Mouse (Mus musculus) lung, adult 18-20 months (tissue): ENCODE results near the gene Ryk.

ENCODE experiments used
- DNase-seq, 2 experiments: peaks; one replicate each; pipeline ENCODE4 v3.0.0; 2022; ENCODE audit warnings: mixed read lengths in 2 of 2

Ryk gene

DNA sequence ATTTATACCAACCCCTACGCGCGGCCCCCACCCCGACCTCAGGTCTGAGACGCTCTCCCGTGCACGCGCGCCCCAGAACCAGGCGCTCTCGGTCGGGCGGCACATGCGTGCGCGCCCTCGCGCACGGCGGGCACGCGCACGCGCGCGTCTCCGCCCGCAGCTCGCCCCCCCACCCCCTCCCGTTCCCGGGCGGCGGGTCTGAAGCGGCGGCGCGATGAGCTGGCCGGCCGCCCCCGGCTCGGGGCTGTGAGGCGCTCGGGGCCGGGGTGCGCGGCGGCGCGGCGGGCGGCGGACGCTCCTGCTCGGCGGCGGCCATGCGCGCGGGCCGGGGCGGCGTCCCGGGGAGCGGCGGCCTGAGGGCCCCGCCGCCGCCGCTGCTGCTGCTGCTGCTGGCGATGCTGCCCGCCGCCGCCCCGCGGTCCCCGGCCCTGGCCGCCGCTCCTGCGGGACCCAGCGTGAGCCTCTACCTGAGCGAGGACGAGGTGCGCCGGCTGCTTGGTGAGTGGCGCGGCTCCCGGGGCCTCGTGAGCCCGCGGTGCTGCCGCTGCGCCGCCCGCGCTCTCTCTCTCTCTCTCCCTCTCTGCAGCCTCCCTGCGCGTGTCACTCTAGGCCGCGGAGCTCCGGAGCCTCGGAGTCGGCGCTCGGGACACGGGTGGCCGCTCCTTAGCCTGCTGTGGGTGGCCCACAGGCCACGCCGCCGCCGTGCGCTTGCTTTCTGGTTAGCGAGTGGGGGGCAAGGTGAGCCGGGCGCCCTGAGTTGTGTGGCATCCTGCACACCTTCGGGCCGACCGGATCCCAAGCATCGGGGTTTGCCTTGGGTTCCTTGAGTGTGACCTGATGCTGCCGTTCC, at the start of gene Ryk:
Gene Ryk (plus strand): TSS at position 176 of the 850 bp plus-strand sequence.
- DNase-seq: peak; percentile 70 to 73

DNA sequence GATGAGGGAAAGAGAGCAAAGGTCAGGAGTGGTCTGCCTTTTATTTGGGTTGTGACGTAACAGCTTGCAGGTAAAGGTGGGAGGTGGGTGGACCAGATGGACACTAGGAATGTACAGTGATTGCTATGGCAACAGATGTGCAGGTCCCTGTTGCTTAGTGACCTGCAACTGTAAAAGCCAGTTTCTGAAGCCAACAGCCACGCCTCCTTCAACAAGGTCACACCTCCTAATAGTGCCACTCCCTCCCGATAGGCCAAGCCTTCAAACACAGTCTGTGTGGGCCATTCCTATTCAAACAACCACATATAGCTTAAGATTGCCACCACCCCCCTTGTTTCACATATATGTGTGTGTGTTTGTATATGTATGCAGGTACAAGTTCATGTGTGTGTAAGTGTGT, 45.2 kb upstream of the Ryk start:
- DNase-seq: no peak

DNA sequence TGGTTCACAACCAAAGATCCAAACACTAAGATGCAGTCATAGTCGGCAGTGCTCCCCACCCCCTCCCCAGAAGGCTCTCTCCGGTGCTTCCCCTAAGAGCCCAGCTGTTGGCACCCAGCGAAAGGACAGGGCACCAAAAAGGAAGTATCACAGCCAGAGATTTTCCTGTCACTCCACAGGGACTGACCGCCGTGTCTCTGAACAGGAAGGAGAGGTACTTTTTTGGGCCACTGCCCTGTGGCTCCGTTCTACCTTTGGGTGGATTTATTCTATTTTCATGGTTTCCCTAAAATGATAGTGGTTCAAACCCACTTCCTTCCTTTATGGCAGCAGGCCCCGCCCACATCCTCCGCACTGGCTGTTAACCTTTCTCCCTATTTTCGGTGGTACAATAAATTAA, 42.9 kb upstream of the Ryk start:
- DNase-seq: no peak

DNA sequence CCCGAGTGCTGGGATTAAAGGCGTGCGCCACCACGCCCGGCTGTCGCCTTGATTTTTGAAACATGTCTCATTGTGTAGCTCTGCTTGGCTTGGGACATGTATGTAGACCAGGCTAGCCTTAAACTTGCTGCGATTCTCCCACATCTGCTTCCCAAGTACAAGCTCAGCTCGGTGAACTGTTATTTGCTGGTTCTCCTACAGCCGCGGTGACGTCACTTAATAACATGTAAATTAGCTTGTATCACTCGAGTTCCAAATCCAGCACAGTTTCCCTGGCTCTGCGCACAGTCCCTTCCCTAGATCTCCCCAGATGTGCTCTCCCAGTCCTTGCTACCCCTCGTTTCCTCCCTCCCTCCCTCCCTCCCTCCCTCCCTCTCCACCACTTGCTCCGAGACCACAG, 41.9 kb upstream of the Ryk start:
- no peak for DNase-seq

DNA sequence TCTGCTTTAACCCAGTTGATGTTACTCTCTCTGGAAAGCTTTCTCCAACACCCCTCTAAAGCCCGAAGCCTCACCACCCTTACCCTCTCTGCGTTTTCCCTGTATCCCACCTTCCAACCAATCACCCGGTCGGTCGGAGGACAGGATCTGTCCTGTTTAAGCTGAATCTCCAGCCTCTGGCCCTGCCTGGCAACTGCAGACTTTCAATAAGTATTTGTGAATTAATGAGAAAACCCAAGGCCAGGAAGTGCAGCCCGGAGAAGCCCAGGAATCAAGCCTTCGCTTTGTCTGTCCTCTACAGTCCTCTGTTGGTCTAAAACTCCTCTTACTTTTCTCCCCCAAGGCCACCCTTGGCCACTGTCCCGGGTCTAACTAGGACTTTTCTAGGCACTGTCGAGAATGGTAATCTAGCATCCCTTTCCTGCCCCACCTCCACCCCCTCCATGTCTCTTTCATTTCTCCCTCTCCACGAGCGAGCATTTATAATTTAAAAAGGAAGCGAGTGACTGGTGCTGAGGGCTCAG, 41.4 kb upstream of the Ryk start:
- DNase-seq: no peak

DNA sequence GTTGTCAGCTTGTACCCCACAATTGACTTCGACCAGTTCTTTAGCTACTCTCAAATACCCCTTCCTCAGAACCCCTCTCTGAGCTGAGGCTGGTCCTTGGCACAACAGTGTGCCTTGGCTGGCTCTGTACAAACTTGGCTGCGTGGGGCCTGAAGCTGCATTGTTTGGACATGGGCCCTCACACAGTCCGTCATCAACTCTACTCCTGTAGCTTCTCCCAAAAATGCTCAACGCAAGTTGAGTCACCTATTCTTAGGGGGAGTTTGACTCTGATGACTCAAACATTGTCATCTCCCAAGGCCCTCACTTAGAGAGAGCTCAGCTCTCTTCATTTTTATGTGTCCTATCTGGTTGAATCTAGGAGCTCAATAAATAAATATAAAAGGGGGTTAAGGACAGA, 36.3 kb upstream of the Ryk start:
- DNase-seq: no peak

DNA sequence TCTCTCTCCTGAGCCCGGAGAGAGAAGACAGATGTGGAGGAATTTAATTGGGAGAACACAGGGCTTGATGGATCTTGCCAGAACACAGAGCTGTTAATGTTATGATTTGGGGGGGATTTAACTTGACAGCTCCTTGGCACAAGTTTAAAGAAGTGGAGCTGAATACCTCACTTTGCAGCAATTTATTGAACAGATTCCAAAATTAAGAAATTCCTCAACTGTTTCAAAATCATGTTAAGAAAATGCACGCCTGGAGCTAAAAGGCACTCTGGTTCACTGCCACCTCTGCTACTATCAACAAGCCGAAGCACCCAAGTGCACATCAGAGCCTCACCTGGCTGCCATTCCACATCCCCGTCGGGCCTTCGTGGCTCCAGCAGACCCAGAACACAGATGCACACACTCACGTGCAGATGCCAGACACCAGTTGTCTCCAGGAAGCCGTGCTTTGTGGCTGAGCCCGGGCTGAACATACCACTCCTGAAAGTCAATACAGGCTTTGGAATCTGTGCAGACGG, 28.6 kb upstream of the Ryk start:
- peak in 1 of 2 experiments; percentile 40 for DNase-seq

DNA sequence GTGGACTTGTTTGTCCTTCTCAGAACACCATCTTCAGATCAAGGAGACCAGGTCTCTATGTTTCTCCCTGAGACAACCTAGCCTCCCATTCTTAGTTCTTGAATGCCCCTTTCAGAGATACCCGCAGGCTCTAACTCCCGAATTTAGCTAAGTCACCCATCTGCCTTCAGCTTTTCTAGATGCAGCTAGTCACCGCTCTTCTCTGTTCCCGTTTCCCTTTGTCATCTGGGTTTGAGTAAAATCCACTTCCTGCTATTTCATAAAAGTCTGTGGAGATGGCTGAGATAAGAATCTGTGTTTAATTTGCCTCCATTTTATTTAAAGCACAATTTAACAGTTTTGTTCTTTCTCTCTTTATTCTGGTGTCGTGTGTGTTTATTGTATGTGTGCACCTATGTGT, 23.5 kb upstream of the Ryk start:
- no peak for DNase-seq

DNA sequence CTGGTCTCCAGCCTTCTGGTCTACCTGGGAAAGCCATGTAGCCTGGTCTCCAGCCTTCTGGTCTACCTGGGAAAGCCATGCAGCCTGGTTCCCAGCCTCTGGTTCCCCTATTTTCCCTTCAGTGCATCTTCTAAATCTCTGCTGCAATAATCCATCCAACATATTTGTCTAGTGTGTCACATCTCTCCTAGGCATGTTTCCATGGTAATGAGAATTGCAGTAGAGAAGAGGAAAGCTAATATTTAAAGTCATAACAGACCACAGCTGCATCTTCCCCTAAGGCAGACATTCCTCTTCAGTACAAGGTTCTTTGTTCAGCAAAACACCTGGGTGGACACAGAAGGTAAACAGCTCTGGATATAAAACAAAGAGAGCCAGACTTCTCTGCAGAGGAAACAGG, 16.5 kb upstream of the Ryk start:
- DNase-seq: no peak

DNA sequence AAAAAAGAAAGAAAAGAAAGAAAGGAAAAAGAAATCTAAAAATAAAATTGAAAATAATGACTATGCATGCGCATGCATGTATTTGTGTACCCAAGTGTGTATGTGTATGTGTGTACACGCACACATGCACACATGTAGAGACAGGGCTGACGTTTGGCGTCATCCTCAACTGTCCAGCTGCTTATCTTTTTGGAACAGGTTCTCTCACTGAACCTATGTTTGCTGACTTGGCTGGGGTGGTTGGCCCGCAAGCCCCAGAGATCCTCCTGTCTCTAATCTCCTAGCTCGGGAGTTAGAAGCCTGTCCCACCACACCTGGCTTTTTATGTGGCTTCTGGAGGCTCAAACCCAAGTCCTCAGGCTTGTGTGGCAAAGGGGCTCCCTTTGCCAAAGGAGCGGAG, 6.1 kb upstream of the Ryk start:
- no peak for DNase-seq

DNA sequence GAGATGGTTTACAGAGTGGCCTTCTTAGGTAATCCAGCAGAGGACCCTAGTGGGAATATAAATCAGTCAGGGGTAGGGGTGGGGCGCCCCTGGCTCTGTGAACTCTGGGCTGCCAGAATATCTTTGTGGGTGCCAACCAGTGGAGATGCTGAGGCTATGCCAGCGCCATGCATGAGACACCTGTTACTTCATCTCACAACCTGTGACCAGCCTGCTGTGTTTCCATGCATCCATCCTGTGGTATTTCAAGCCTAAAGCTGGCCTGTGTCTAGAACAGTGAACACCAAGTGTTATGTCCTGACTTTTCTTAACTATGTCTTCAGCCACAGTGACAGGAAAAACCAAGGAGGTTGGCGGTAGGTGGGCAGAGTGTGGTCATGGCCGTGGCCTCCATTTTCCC, 3.2 kb upstream of the Ryk start:
- DNase-seq: no peak

DNA sequence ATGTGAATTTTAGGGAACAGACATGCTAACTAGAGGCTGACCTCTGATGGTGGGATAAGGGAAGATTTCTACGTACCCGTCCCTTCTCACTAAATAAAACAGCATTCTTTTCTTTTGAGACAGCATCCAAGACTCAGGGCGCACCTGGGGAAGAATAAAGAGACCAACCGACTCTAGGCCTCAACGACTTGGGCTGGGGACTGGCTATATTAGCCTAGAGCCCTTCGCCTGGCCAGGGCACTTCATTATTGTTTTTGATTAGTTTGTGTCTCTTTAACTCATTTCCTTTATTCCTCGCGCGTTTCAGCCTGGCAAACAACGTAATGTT, 339 bp upstream of the Ryk start:
- no peak for DNase-seq

DNA sequence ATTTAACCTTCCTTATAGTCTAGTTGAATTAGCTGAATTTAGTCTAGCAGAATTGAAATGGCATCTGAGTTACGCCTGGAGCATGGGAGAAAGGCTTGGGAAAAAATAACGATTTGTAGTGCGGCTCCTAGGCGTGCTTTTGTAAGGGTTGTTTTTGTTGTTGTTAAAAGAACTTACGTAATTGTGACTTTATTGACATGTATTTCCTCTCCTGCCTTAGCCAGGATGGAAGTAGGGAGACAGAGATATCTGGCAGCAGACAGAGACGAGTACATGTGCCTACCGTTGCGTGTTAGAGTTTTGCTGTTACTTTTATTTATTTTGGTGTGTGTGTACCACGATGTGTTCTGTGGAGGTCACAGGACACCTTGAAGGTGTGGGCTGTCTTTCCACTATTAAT, 1.6 kb downstream of the Ryk start:
- no peak for DNase-seq

DNA sequence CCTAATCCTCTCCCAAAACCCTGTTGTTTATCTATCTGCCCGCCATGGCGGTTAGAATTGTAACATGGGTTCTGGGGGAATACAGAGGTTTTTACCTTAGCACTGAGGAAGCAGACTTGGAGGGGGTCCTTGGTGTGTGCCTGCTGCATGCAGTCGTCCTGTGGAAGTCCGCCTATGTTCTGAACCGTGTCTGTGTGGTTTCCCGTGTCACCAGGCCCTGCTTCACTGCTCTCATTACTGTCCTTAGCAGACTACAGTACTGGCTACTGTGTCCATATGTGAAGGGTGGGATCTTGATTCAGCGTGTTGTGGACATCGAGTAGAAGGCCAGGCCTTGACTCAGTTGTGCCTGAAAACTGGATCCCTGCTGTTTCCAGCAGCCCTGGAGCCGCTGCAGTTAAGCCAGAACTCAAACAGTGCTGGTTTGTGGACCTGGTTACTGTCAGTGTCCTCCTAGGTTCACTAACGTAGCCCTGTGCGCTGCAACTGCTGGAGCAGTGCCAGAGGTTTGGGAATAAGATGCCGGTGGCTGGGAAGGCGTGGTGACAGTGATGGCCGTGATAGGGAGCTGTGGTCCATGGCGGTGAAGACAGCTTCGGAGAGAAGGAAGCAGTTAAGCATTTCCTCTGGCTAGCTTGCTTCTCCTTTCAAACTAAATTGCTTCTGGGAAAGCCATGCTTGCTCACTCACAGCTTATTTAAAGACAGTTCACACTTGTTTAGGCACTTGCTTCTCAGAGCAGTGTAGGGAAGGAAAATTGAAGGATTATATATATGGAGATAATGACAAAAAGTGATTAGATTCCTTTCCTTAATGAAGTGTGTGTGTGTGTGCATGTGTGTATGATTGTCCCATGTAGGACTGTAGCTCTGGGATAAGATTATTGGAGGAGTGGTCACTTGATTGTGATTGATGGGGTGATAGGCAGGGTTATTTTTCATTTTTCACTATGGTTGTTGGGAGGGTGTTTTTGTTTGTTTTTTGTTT, 6.4 kb downstream of the Ryk start:
- peak; percentile 28 to 48 for DNase-seq

DNA sequence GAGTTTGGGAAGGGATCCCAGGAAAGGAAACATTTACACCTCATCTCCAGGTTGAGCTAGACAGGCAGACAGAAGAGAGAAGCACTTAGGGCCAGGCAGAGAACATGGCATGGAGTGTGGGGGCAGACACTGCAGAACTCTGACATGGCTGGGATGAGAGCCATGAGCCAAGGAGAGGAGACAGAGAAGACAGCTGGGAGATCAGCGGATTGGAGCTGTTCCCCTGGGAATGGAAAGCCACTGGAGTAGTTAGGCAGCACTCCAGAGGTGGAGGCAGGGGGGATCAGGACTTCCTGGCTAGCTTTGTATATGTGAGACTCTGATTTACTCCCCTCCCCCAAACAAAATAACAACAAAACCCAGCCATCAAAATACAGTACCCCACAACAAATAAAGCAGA, 7.1 kb downstream of the Ryk start:
- DNase-seq: peak in 1 of 2 experiments; percentile 31

DNA sequence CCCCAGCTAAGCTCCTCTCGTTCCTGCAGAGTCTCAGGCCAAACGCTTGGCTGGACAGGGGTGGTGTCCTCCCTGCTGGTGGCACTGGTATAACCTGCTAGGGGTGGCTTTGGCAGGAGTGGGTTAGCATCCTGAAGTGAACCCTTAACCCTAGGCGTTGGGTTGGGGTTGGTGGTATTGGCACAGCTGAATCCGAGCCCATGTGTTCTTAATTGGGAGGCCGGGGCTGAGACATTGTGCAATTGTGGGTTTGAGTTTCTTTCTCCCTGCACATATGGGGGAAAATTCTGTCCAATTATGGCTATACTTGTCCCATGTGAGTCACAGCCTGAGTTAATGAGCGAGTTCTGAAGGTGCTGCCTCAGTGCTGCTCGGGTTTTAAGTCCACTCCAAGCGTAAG, 7.8 kb downstream of the Ryk start:
- DNase-seq: no peak

DNA sequence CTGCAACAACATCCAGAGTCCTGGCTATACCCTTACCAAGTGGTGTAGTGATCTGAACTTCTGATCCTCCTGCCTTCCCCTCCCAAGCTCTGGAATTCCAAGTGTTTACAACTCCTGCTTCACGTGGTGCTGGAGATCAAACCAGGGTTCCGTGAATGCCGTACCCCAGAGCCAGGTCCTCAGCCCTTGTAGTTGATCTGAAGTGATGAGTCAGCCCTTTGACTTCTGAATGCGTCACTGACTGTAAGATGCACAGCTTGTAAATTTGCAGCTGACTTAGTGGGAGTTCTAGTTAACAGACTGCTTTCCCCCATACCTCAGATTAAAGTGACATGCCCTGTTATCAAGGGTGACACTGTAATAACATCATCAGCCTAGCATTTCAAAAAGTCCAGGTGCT, 8.9 kb downstream of the Ryk start:
- DNase-seq: peak; percentile 56 to 63

DNA sequence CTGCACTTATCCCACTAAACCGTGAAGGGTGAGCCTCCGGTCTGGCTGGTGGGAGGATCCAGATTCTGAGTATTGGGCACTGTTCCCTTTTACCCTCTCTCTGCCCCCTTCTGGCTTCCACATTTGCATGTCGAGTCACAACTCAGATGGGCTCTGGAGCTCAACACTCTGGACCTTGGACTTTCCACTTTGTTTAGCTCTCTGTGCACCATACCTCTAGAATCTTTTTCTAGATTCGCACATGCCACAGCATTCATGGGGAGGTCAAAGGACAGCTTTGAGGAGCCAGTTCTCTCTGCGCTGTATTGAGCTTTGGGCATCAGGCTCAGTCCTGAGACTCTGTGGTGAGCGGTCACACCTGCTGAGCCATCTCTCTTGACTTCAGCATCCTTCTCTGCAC, 11.1 kb downstream of the Ryk start:
- no peak for DNase-seq

DNA sequence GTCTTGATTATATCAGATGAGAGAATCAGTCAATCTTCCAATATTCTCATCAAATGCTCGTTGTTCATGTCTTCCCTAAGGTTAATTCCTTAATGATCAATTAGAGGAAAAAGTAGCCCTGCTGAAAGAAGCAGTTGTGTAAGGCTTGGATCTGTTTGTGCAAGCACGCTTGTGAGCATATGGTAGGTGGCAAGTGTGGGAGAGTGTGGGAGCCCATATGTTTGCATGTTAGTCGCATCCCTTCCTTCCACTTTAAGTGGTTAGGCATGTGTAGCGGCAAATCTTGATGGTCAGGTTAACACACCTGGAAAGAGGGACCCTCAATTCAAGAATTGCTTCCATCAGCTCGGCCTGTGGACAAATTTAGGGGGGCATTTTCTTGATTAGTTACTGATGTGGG, 11.6 kb downstream of the Ryk start:
- DNase-seq: no peak

DNA sequence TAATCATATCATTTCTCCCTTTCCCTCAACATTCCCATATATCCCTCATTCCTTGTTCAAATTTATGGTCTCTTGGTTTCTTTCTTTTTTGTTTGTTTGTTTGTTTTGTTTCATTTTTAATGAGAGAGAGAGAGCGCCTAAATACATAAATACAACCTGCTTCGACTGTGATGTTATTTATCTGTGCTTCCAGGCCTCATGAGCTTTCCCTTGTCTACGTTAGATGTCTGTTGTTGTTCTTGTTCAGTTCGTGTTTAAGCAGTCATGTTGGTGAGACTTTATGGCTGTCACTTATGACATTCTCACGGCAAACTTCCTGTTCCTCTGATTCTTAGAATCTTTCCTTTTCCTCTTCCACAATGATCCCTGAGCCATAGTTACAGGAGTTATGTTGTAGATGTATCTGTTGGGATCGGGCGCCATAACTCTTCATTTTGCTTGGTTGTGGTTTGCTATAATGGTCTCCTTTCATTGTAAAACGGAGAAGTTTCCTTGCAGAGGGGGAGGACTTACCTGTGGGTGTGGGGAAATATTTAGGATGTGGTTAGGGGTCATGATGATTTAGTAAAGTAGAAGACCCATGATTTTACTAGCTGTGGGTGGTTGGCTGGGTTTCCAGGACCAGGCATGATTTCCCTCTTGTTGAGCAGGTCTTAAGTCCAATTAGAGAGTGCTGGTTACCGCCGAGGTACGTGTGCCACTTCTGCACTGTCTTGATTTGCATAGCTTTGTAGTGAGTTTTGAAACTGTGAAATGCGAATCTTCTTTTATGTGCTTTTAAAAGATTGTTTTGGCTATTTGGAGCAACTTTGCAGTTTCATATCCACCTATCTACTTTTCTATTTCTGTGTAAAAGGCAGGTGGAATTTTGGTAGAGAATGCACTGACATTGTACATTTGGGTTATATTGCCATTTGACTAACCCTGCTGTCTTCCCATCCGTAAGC, 17.6 kb downstream of the Ryk start:
- DNase-seq: no peak

DNA sequence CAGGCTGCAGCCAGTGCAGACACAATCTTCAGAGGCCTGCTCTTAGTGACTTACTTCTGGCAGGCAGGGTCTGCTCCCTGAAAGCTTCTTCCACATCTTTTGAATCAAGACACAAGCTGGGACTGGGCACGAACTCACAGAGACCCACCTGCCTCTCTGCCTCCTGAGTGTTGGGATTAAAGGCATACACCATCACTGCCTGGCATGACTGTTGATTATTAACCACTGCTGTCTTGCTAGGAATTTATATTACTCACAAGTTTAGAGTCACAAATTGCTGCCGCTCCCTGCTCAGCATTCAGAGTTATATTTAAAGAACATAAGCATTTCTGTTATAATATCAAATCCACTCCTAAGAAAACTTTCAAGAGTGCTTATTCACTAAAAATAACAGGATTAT, 23.1 kb downstream of the Ryk start:
- DNase-seq: no peak

DNA sequence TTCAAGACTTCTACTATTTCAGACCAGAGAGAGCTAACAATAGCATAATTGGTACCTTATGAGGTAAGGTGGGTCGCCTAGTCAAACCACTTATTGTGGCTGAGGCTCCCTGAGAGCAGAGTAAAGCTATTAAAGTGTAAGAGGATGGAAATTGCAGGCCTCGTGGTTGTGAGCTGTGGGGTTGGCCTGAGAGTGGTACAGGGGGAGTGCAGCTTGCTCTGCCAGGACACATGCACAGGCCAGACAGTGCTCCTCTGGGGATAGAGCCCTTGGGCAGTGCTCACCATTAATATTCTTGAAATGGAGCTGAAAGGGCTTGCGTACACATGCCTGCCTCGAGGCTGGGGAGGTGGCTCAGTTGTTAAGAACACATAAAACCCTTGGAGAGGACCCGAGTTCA, 23.6 kb downstream of the Ryk start:
- DNase-seq: no peak
